Mouse (Mus musculus) Patski (cell line): Measurements from ENCODE around the gene Tbc1d21. TPM values are rescaled to one million over a fixed set of nuclear protein-coding genes. Genes with fewer than 3 reads are reported as not detected.

ENCODE experiments used
- ATAC-seq: fragments of 100-300 bp; one replicate; pipeline ENCODE4 v1.8.0; 2021
- CTCF ChIA-PET: fragments of 350-600 bp; sonication (Branson Sonifier 250); formaldehyde crosslinking; loops from one replicate; lab custom pipeline; 2022; ENCODE audit warnings: inconsistent platforms; lab: Charles Lee
- POLR2A ChIA-PET: fragments of 350-600 bp; sonication (Branson Sonifier 250); formaldehyde crosslinking; loops from one replicate; lab custom pipeline; 2022; ENCODE audit warnings: antibody characterized with exemption, inconsistent platforms; lab: Charles Lee
- DNase-seq: peaks from one replicate; pipeline ENCODE4 v3.0.0-alpha.2; 2011; ENCODE audit warnings: low read depth, low spot score
- H3K27me3 ChIP-seq: fragments of 371-371 bp; one replicate; pipeline ENCODE4 v1.5.1; 2021
- CTCF ChIP-seq: fragments of 100-300 bp; IDR thresholded peaks from one replicate; pipeline ENCODE4 v1.5.1; 2021
- in situ Hi-C: fragments of 300-500 bp; cut with MboI; formaldehyde crosslinking; loops from 3 replicates; pipeline ENCODE4 v1.11.1; 2018; ENCODE audit warnings: low pct_unique_long_range_greater_than_20kb, mixed read lengths
- polyA plus RNA-seq: library from polyadenylated mRNA; unstranded; gene quantifications from one replicate; pipeline ENCODE4 v1.2.3, GENCODE M21; 2021

Tbc1d21 gene
- polyA plus RNA-seq, 1 experiment from 2014 or later: not detected

GRCm38 (mm10) chr9:58317381-58317780 lies 52.9 kb downstream of the Tbc1d21 start:
- TF ChIP-seq CTCF: no peak
- in situ Hi-C loops: no loop called here
- ChIA-PET POLR2A (no interaction called here), CTCF (no interaction called here)
- H3K27me3 ChIP-seq: no peaks in the 10 kb centered on the region
- ATAC-seq (no peak), DNase-seq (no peak)

GRCm38 (mm10) chr9:58316784-58317183 lies 53.5 kb downstream of the Tbc1d21 start:
- CTCF ChIA-PET: no interaction called here
- POLR2A ChIA-PET: no interaction called here
- no peak for DNase-seq
- in situ Hi-C loops: no loop called here
- no peak for ATAC-seq
- no peak for TF ChIP-seq CTCF
- no peaks in the 10 kb centered on the region for H3K27me3 ChIP-seq

DNA sequence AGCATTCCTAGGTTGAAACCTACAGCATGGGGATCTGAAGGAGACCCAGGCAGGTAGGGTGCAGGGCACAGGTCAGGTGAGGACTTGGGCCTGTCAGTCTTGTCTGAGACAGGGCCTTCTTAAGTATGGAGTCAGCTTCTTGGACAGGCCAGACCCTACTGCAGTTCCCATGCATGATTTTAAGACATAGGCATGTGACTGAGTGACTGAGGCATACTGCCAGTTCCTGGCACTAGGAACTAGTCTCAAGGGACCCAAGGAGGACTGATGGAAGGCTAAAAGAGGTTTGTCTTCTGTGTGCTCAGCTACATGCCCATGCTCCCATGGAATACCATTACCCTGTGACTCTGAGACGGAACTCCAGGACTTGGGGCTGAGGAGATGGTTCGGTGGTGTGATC lies 54.4 kb downstream of the Tbc1d21 start:
- DNase-seq: no peak
- in situ Hi-C loops: no loop called here
- ChIA-PET POLR2A (no interaction called here), CTCF (no interaction called here)
- no peaks in the 10 kb centered on the region for H3K27me3 ChIP-seq
- no peak for TF ChIP-seq CTCF
- ATAC-seq: no peak

GRCm38 (mm10) chr9:58314682-58315360 lies 55.4 kb downstream of the Tbc1d21 start:
- ATAC-seq (no peak), DNase-seq (no peak)
- in situ Hi-C loops: loop anchor here (5.0 kb wide), 1 partner anchor 142 kb away; no protein-coding TSS in a partner anchor
- POLR2A ChIA-PET: interaction anchor here (0.6 kb wide), 1 partner anchor 75 kb away, joined by 3 read pairs; no protein-coding TSS in a partner anchor
- TF ChIP-seq CTCF: no peak
- CTCF ChIA-PET: no interaction called here
- no peaks in the 10 kb centered on the region for H3K27me3 ChIP-seq

- no peaks in the 10 kb centered on the region for H3K27me3 ChIP-seq
- ChIA-PET POLR2A (interaction anchor here (0.7 to 1.3 kb wide), 4 partner anchors 14 to 200 kb away, joined by 3 to 5 read pairs (median 3); partner anchors contain the start of gene Insyn1), CTCF (interaction anchor here (1.3 to 1.5 kb wide), 2 partner anchors 17 to 18 kb away, joined by 3 read pairs; no protein-coding TSS in a partner anchor)
- DNase-seq (peak; percentile 79), ATAC-seq (peak; percentile 81)
- in situ Hi-C loops: loop anchor here (5.0 kb wide), 1 partner anchor 144 kb away; no protein-coding TSS in a partner anchor
- no peak for TF ChIP-seq CTCF
Measured at GRCm38 (mm10) chr9:58312944-58313359, 57.3 kb downstream of the Tbc1d21 start, which contains the start of gene Loxl1. TSS of gene Loxl1 (minus strand) at chr9:58313186.

GRCm38 (mm10) chr9:58312196-58312943 lies 57.9 kb downstream of the Tbc1d21 start:
- POLR2A ChIA-PET: interaction anchor here (0.7 to 1.3 kb wide), 3 partner anchors 13 to 201 kb away, joined by 3 to 5 read pairs (median 3); no protein-coding TSS in a partner anchor
- ATAC-seq (peak; percentile 23), DNase-seq (no peak)
- no peaks in the 10 kb centered on the region for H3K27me3 ChIP-seq
- in situ Hi-C loops: loop anchor here (5.0 kb wide), 1 partner anchor 145 kb away; no protein-coding TSS in a partner anchor
- TF ChIP-seq CTCF: no peak
- CTCF ChIA-PET: interaction anchor here (0.7 to 1.5 kb wide), 2 partner anchors 13 to 17 kb away, joined by 3 read pairs; no protein-coding TSS in a partner anchor

DNA sequence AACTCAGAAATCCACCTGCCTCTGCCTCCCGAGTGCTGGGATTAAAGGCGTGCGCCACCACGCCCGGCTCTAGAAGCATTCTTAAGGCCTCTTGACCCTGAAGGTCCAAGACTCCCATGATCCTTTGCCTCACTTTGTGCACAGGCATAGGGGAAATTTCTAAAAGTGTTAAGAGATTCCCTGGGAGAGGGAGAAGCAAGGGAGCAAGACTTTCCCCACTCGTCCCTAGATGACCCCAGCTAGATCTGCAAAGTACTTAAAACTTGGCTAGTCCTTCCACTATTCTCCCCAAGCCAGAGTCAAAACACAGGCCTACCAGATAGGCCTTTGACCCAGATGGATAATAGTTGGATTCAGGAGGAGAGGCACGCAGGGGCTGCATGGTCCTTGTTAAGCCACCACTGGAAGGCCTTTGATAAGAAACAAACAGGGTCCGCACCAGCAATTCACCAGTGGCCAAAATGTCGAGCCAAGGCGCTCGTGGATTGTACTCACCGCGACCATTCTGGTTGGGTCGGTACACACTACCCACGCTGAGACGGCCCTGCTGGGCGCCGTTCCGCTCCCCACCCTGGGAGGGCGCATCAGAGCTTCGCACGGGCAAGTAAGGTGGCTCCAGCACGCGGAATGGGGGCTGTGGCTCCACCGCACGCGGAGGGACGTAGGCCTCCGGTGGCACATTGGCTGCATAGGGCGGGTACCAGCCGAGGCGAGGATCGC lies 58.9 kb downstream of the Tbc1d21 start:
- no peaks in the 10 kb centered on the region for H3K27me3 ChIP-seq
- CTCF ChIA-PET: no interaction called here
- POLR2A ChIA-PET: no interaction called here
- TF ChIP-seq CTCF: no peak
- in situ Hi-C loops: loop anchor here (5.0 kb wide), 1 partner anchor 146 kb away; no protein-coding TSS in a partner anchor
- DNase-seq (no peak), ATAC-seq (no peak)

DNA sequence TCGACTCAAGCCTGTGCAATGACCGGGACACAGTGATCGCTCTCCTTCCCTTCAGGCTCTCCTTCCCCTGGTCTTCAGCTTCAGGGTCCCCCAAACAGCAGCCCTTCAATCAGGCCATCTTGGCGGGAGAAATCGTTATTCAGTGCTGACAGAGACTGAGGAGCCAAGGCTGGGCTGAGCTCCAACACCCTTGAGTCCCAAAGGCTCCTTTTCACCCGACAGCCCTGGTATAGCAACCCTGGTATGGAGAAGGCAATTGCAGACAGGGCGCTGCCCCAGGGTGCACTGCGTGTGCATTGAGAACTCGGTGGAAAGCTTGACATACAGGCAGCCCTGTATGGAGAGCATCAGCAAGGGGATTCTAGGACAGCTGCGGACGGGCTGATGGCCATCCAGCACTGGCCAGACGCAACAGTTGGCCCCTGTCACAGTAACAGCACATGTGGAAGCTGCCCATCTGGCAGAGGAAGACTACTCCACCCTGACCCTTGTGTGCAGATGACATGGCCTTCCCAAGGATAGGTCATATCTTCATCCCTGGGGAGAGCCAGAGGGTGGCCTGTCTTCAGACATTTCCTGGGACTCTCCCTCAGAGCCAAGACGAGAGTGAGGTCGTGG lies 60.1 kb downstream of the Tbc1d21 start:
- no peaks in the 10 kb centered on the region for H3K27me3 ChIP-seq
- in situ Hi-C loops: loop anchor here (5.0 kb wide), 1 partner anchor 147 kb away; no protein-coding TSS in a partner anchor
- POLR2A ChIA-PET: interaction anchor here (0.7 kb wide), 1 partner anchor 197 kb away, joined by 4 read pairs; no protein-coding TSS in a partner anchor
- CTCF ChIA-PET: interaction anchor here (1.3 kb wide), 1 partner anchor 12 kb away, joined by 3 read pairs; no protein-coding TSS in a partner anchor
- DNase-seq (no peak), ATAC-seq (no peak)
- no peak for TF ChIP-seq CTCF

Other genes starting within 250 kb of the Tbc1d21 start
- gene Islr, start 166.1 kb downstream of the Tbc1d21 start, polyA plus RNA-seq: 39.6 TPM
- 2.1 TPM for gene Islr2, start 166.1 kb downstream of the Tbc1d21 start, polyA plus RNA-seq
- gene Pml, start 120.7 kb downstream of the Tbc1d21 start, polyA plus RNA-seq: 37.8 TPM
- gene Stoml1, start 117.3 kb downstream of the Tbc1d21 start, polyA plus RNA-seq: 45.8 TPM
- gene Loxl1, start 57.3 kb downstream of the Tbc1d21 start, polyA plus RNA-seq: 139 TPM
- gene Insyn1, start 118.1 kb upstream of the Tbc1d21 start, polyA plus RNA-seq: 46.6 TPM
- gene Cd276, start 185.0 kb upstream of the Tbc1d21 start, polyA plus RNA-seq: 48.6 TPM
- 424 TPM for gene Nptn, start 211.8 kb upstream of the Tbc1d21 start, polyA plus RNA-seq